ENCODE assay signal across 21 mouse cellular contexts in genomic region chr15:59262380-59262779, GRCm38 (mm10).
DNase-seq lines count a peak whose midpoint lies in the region; ATAC-seq and TF ChIP-seq lines count a peak whose summit lies in the region.
"Had no signal": no experiment of that assay in that cellular context is flagged by ENCODE, and none has a peak within 500 bp of the region (broad histone marks: within the 10 kb centered on the region; RNA-seq: fewer than 3 reads in every experiment).

No protein-coding gene starts in this region.

- H3K9me3 ChIP-seq in megakaryocyte, embryonic 14.5 days, result no peaks in the 10 kb centered on the region
- H3K9me3 ChIP-seq: embryonic facial prominence, embryonic 13.5 days; embryonic facial prominence, embryonic 15.5 days; forebrain, embryonic 10.5 days; forebrain, embryonic 12.5 days had no signal

- H3K27ac ChIP-seq in cerebellum, adult 2 months (ENCODE audit: insufficient read depth, low read length), result no peak overlapping the region
- H3K27ac ChIP-seq: embryonic facial prominence, embryonic 13.5 days; embryonic facial prominence, embryonic 15.5 days; forebrain, embryonic 10.5 days; forebrain, embryonic 12.5 days had no signal

- TF ChIP-seq POLR2A in cerebellum, adult 2 months (IDR thresholded peaks at IDR 0.05; ENCODE audit: borderline replicate concordance, insufficient read depth, low read length), result no peak

- no peaks in the 10 kb centered on the region for H3K27me3 ChIP-seq in cerebellum, adult 2 months (ENCODE audit: control insufficient read depth, insufficient read depth, low read length)
- peaks cover 6% of the 10 kb centered on the region for H3K27me3 ChIP-seq in megakaryocyte, embryonic 14.5 days (replicated peaks)
- H3K27me3 ChIP-seq: embryonic facial prominence, embryonic 13.5 days; embryonic facial prominence, embryonic 15.5 days; forebrain, embryonic 12.5 days had no signal

- WGBS in cerebellum, adult 2 months, result 14% methylated on average over 2 of the region's 2 CpGs

- no peak for TF ChIP-seq CTCF in cerebellum, adult 2 months (IDR thresholded peaks at IDR 0.05; ENCODE audit: borderline replicate concordance, insufficient read depth, low read depth, low read length)

- DNase-seq in cerebellum, adult 2 months, result peak; percentile 48
- no peak for DNase-seq in cerebellum, adult 11-12 months
- peak; percentile 49 to 51 for DNase-seq in cerebellum, postnatal 25 days
- no peak for DNase-seq in cerebellum, adult 9-11 months
- peak; percentile 17 for DNase-seq in brain, adult 2 months (ENCODE audit: low read depth, low spot score)
- no peak for DNase-seq in frontal cortex, postnatal 25 days (ENCODE audit: low spot score in 2 of 2)
- DNase-seq: adrenal gland, adult 8-10 months; adrenal gland, postnatal 14 days; adrenal gland, postnatal 36 days; embryo, embryonic 11 days had no signal

- no peaks in the 10 kb centered on the region for H3K36me3 ChIP-seq in megakaryocyte, embryonic 14.5 days (replicated peaks; ENCODE audit: low read length)
- H3K36me3 ChIP-seq: embryonic facial prominence, embryonic 13.5 days; embryonic facial prominence, embryonic 15.5 days; forebrain, embryonic 10.5 days; forebrain, embryonic 12.5 days had no signal

- H3K4me3 ChIP-seq in cerebellum, adult 2 months (replicated peaks; ENCODE audit: insufficient read depth, low read depth, low read length), result no peak overlapping the region
- H3K4me3 ChIP-seq in megakaryocyte, embryonic 14.5 days (replicated peaks), result peak overlapping the region; percentile 86
- H3K4me3 ChIP-seq: embryonic facial prominence, embryonic 13.5 days; embryonic facial prominence, embryonic 15.5 days; erythroblast, embryonic 14.5 days; forebrain, embryonic 10.5 days; forebrain, embryonic 12.5 days had no signal

- H3K4me1 ChIP-seq in cerebellum, adult 2 months (ENCODE audit: control insufficient read depth, insufficient read depth, low read length), result peaks cover 9% of the 10 kb centered on the region
- peaks cover 71% of the 10 kb centered on the region for H3K4me1 ChIP-seq in megakaryocyte, embryonic 14.5 days
- H3K4me1 ChIP-seq: forebrain, embryonic 12.5 days had no signal

- ATAC-seq in megakaryocyte, adult 5-6 weeks (ENCODE audit: poor library complexity, severe bottlenecking), result no peak
- ATAC-seq: activated CD4-positive, CD25-positive, alpha-beta regulatory T cell, adult 4 months; forebrain, embryonic 14.5 days; forebrain, embryonic 16.5 days; Patski had no signal

Comparison
In these comparisons a context has a peak if more than half of its experiments do, and no peak if none do; other contexts are left out.
1. DNase-seq: peak in cerebellum, adult 2 months (2 of 2), cerebellum, postnatal 25 days (2 of 2) and brain, adult 2 months (single experiment); none in cerebellum, adult 11-12 months (single experiment), cerebellum, adult 9-11 months (single experiment) and frontal cortex, postnatal 25 days (0 of 2).